Mouse (Mus musculus) B cell, adult (primary cell): ENCODE results near the gene Olfr1115. TPM values are rescaled to one million over a fixed set of nuclear protein-coding genes. Genes with fewer than 3 reads are reported as not detected.

Source experiments
- total RNA-seq: library from RNA; stranded (reverse); gene quantifications from 4 replicates; pipeline ENCODE4 v1.2.4, GENCODE M21; 2023; ENCODE audit not compliant: inconsistent age

The Olfr1115 gene
- not detected in 4 replicates for total RNA-seq

DNA sequence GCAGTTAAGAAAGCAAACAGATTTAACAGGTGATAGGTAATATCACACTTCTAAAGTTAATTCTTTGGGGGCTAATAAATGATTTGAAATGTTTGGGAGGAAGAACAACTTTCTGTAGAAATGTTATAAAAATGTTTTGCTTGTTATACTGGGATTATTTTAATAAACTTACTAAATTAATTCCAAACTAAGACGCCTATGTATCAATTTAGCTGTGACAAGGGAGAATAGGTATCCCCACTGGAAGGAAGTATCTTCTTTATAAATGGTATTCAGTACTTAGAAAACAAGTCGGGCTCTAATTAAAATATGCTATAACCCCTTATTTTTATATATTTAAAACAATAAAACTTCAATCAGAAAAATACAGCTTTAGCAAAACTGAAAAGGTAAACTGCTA, at the start of gene Olfr1115:
Gene Olfr1115, plus strand, starts transcription at position 301 of the 400 bp plus-strand sequence.

GRCm38 (mm10) chr2:87208670-87209069, 39.1 kb upstream of the Olfr1115 start, which contains the start of gene Olfr1113:
TSS of gene Olfr1113 (plus strand) at chr2:87208970.

DNA sequence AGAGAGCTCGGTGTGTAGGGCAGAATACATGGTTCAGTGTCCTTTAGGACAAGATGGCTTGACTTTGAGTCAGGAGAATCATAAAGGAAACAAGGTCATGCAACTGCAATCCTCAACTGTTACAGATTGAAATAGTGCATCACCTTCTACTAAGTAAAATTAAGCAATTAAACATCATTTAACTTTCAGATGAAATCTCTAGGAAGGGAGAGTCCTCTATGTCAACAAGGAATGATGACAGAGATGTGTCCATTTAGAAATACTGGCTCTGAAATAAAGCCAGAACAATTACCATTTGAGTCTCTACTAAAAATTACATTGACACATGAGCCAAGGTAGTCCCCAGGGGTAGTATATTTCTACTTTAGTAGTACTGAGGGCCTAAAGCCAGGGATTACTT, 19.4 kb downstream of the Olfr1115 start, which contains the start of gene Olfr1116:
Gene Olfr1116, plus strand, starts transcription at position 301 of the 400 bp plus-strand sequence.

Other genes starting within 250 kb of the Olfr1115 start
- not detected in 4 replicates for gene Olfr1102, start 249.6 kb upstream of the Olfr1115 start, total RNA-seq
- not detected in 4 replicates for gene Olfr1104, start 220.9 kb upstream of the Olfr1115 start, total RNA-seq
- gene Olfr1105, start 211.5 kb upstream of the Olfr1115 start, total RNA-seq = not detected in 4 replicates
- not detected in 4 replicates for gene Olfr1106, start 195.7 kb upstream of the Olfr1115 start, total RNA-seq
- not detected in 4 replicates for gene Olfr1107, start 172.2 kb upstream of the Olfr1115 start, total RNA-seq
- not detected in 4 replicates for gene Olfr1109, start 152.0 kb upstream of the Olfr1115 start, total RNA-seq
- not detected in 4 replicates for gene Olfr259, start 133.4 kb upstream of the Olfr1115 start, total RNA-seq
- gene Olfr1110, start 107.7 kb upstream of the Olfr1115 start, total RNA-seq = not detected in 4 replicates
- not detected in 4 replicates for gene Olfr1111, start 95.4 kb upstream of the Olfr1115 start, total RNA-seq
- gene Olfr1112, start 60.2 kb upstream of the Olfr1115 start, total RNA-seq = not detected in 4 replicates
- gene Olfr1113, start 39.0 kb upstream of the Olfr1115 start, total RNA-seq = not detected in 4 replicates
- not detected in 4 replicates for gene Olfr1116, start 19.5 kb downstream of the Olfr1115 start, total RNA-seq
- not detected in 4 replicates for gene Olfr1118, start 59.6 kb downstream of the Olfr1115 start, total RNA-seq
- gene Olfr1120, start 106.8 kb downstream of the Olfr1115 start, total RNA-seq = not detected in 4 replicates
- not detected in 4 replicates for gene Olfr1121, start 121.9 kb downstream of the Olfr1115 start, total RNA-seq
- gene Olfr1122, start 137.8 kb downstream of the Olfr1115 start, total RNA-seq = 0.10 TPM in 1 of 4 replicates, not detected in the others
- not detected in 4 replicates for gene Olfr1123, start 168.6 kb downstream of the Olfr1115 start, total RNA-seq
- not detected in 4 replicates for gene Olfr1124, start 182.3 kb downstream of the Olfr1115 start, total RNA-seq
- gene Olfr1126, start 205.9 kb downstream of the Olfr1115 start, total RNA-seq = not detected in 4 replicates
- not detected in 4 replicates for gene Pramel7, start 249.1 kb downstream of the Olfr1115 start, total RNA-seq